Mouse (Mus musculus): ENCODE results near the gene Gpr39. TPM values are rescaled to one million over a fixed set of nuclear protein-coding genes. Genes with fewer than 3 reads are reported as not detected.

The Gpr39 gene
- polyA plus RNA-seq, 1 experiment from 2014 or later, result 0.41 TPM

DNA sequence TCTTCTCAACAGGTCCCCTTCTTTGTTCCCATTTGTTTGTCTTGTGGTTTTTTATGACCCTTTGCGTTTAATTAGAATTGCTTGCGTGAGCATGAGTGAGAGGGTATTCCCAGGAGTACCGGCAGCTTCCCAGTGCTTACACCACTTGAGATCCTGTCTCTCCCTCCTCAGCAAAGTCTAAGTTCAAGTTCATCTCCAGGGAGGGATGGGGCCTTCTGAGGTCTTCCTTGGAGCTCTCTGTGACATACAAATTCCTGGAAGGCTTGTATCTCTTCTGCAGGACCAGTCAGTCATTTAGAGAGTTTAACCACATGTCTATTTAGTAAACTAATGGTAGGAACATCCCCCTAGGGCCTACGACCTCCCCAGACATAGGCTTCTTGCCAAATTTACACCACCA, 55.1 kb downstream of the Gpr39 start:
- WGBS, result 88% methylated on average over 4 of the region's 4 CpGs
- no peak overlapping the region for H3K27ac ChIP-seq (ENCODE audit: low read length)

GRCm38 (mm10) chr1:125744766-125745165, 68.0 kb downstream of the Gpr39 start:
- no peaks in the 10 kb centered on the region for H3K9me3 ChIP-seq (replicated peaks; ENCODE audit: control insufficient read depth, low read length, poor library complexity, severe bottlenecking)
- no peak overlapping the region for H3K9ac ChIP-seq (ENCODE audit: low read depth, low read length)
- H3K4me3 ChIP-seq (ENCODE audit: low read depth, low read length), result no peak overlapping the region
- no peak overlapping the region for H3K4me2 ChIP-seq (ENCODE audit: low read length)
- no peaks in the 10 kb centered on the region for H3K4me1 ChIP-seq (ENCODE audit: control insufficient read depth, insufficient read depth, low read length)
- WGBS, result 89% methylated on average over 4 of the region's 4 CpGs
- H3K36me3 ChIP-seq (ENCODE audit: control insufficient read depth, insufficient read depth, low read length), result no peaks in the 10 kb centered on the region
- H3K27me3 ChIP-seq (ENCODE audit: control insufficient read depth, insufficient read depth, low read depth, low read length), result no peaks in the 10 kb centered on the region
- H3K27ac ChIP-seq (ENCODE audit: low read length), result no peak overlapping the region
- ATAC-seq, result no peak

More for the DNA sequence above, 55.1 kb downstream of the Gpr39 start:
- H3K36me3 ChIP-seq (ENCODE audit: control insufficient read depth, insufficient read depth, low read length), result no peaks in the 10 kb centered on the region
- no peak overlapping the region for H3K9ac ChIP-seq (ENCODE audit: low read depth, low read length)
- no peaks in the 10 kb centered on the region for H3K27me3 ChIP-seq (ENCODE audit: control insufficient read depth, insufficient read depth, low read depth, low read length)
- no peak overlapping the region for H3K4me3 ChIP-seq (ENCODE audit: low read depth, low read length)
- H3K4me1 ChIP-seq (ENCODE audit: control insufficient read depth, insufficient read depth, low read length), result no peaks in the 10 kb centered on the region
- no peaks in the 10 kb centered on the region for H3K9me3 ChIP-seq (replicated peaks; ENCODE audit: control insufficient read depth, low read length, poor library complexity, severe bottlenecking)
- no peak overlapping the region for H3K4me2 ChIP-seq (ENCODE audit: low read length)
- ATAC-seq, result no peak

GRCm38 (mm10) chr1:125755335-125755996, 78.7 kb downstream of the Gpr39 start:
- H3K4me3 ChIP-seq (ENCODE audit: low read depth, low read length), result no peak overlapping the region
- no peak for ATAC-seq
- peaks cover 2% of the 10 kb centered on the region; the same call in 1 of the 2 replicates for H3K4me1 ChIP-seq (ENCODE audit: control insufficient read depth, insufficient read depth, low read length)
- WGBS, result 96% methylated on average over 4 of the region's 4 CpGs
- H3K27me3 ChIP-seq (ENCODE audit: control insufficient read depth, insufficient read depth, low read depth, low read length), result no peaks in the 10 kb centered on the region
- H3K4me2 ChIP-seq (ENCODE audit: low read length), result no peak overlapping the region
- H3K9ac ChIP-seq (ENCODE audit: low read depth, low read length), result no peak overlapping the region
- H3K27ac ChIP-seq (ENCODE audit: low read length), result no peak overlapping the region
- H3K36me3 ChIP-seq (ENCODE audit: control insufficient read depth, insufficient read depth, low read length), result no peaks in the 10 kb centered on the region
- H3K9me3 ChIP-seq (replicated peaks; ENCODE audit: control insufficient read depth, low read length, poor library complexity, severe bottlenecking), result no peaks in the 10 kb centered on the region

DNA sequence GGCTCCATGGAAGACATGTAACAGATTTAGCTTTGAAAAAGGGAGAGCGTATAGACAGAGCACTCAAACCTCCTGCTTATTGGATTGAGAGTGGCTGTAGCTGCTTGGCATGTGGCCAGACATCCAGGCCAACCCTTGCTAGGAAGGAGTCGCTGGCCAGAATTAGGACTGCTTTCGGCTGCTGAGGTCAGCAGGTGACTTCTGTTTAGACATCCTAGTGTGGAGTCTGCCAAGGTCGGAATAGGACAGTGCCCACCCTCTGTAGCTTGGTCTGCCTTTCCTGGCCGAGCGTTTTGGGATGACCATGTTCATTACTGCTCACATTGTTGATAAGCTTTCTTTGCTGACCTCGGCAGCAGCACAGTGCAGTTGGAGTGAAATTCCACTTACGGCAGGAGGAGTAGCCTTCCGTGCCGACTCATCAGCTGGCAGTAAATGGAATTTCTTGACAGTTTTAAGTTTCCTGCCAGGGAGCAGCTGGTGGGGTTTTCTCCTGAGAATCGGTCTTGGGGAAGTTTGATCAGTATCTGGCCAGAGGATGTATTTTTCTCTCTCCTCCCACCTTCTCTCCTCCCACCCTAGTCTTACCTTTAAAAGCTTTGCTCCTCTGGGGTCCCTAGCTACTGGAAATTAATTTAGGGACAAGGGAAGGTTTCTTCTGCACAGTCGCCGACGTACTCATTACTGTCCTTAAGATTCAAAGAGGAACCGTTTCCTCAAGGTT, 83.3 kb downstream of the Gpr39 start:
- Histone ChIP-seq H3K4me1 (ENCODE audit: control insufficient read depth, insufficient read depth, low read length) (peaks cover 2% of the 10 kb centered on the region; the same call in 1 of the 2 replicates), H3K27ac (ENCODE audit: low read length) (0 out of 2 replicates have a peak overlapping the region, but pooled peaks have one; percentile 8), H3K4me2 (ENCODE audit: low read length) (no peak overlapping the region), H3K36me3 (ENCODE audit: control insufficient read depth, insufficient read depth, low read length) (no peaks in the 10 kb centered on the region), H3K9ac (ENCODE audit: low read depth, low read length) (no peak overlapping the region), H3K4me3 (ENCODE audit: low read depth, low read length) (no peak overlapping the region), H3K27me3 (ENCODE audit: control insufficient read depth, insufficient read depth, low read depth, low read length) (no peaks in the 10 kb centered on the region), H3K9me3 (replicated peaks; ENCODE audit: control insufficient read depth, low read length, poor library complexity, severe bottlenecking) (no peaks in the 10 kb centered on the region)
- WGBS, result 71% methylated on average over 15 of the region's 15 CpGs
- peak; percentile 51; the same call in 1 of the 2 replicates for ATAC-seq

- no peak overlapping the region for H3K4me2 ChIP-seq (ENCODE audit: low read length)
- H3K27ac ChIP-seq (ENCODE audit: low read length), result no peak overlapping the region
Observed at GRCm38 (mm10) chr1:125760696-125761025, 83.9 kb downstream of the Gpr39 start.

GRCm38 (mm10) chr1:125762076-125762475, 85.3 kb downstream of the Gpr39 start:
- ATAC-seq, result no peak

More at GRCm38 (mm10) chr1:125760696-125761025, 83.9 kb downstream of the Gpr39 start:
- H3K36me3 ChIP-seq (ENCODE audit: control insufficient read depth, insufficient read depth, low read length), result no peaks in the 10 kb centered on the region
- 67% methylated on average over 5 of the region's 5 CpGs for WGBS
- H3K27me3 ChIP-seq (ENCODE audit: control insufficient read depth, insufficient read depth, low read depth, low read length), result no peaks in the 10 kb centered on the region
- ATAC-seq, result peak; percentile 39; the same call in 1 of the 2 replicates
- no peak overlapping the region for H3K9ac ChIP-seq (ENCODE audit: low read depth, low read length)
- peaks cover 2% of the 10 kb centered on the region; the same call in 1 of the 2 replicates for H3K4me1 ChIP-seq (ENCODE audit: control insufficient read depth, insufficient read depth, low read length)
- H3K9me3 ChIP-seq (replicated peaks; ENCODE audit: control insufficient read depth, low read length, poor library complexity, severe bottlenecking), result no peaks in the 10 kb centered on the region
- H3K4me3 ChIP-seq (ENCODE audit: low read depth, low read length), result no peak overlapping the region

DNA sequence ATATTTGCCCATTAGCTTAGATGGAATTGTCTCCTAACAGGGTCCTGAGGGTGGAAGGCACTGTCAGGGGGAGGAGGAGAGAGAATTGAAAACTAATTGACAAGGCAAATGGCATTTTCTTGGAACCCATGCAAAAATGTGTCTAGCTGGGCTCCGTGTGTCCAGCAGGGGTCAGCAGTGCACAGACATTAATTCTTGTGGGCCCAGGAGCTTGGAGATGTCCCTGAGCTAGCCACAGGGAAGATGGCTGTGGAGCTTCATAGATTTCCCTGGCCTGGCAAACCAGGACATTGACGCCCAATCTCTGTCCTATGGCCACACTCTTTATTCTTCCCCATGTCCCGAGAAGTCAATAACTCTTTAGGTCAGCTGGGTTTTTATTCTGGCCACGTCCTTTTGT, 113.0 kb downstream of the Gpr39 start:
- Histone ChIP-seq H3K4me3 (ENCODE audit: low read depth, low read length) (no peak overlapping the region), H3K4me2 (ENCODE audit: low read length) (no peak overlapping the region), H3K27ac (ENCODE audit: low read length) (no peak overlapping the region), H3K36me3 (ENCODE audit: control insufficient read depth, insufficient read depth, low read length) (no peaks in the 10 kb centered on the region), H3K4me1 (ENCODE audit: control insufficient read depth, insufficient read depth, low read length) (peaks cover 4% of the 10 kb centered on the region; the same call in 1 of the 2 replicates), H3K27me3 (ENCODE audit: control insufficient read depth, insufficient read depth, low read depth, low read length) (no peaks in the 10 kb centered on the region), H3K9ac (ENCODE audit: low read depth, low read length) (no peak overlapping the region), H3K9me3 (replicated peaks; ENCODE audit: control insufficient read depth, low read length, poor library complexity, severe bottlenecking) (no peaks in the 10 kb centered on the region)
- WGBS, result 18% methylated on average over 4 of the region's 4 CpGs
- peak; percentile 54; the same call in 1 of the 2 replicates for ATAC-seq

More at GRCm38 (mm10) chr1:125762076-125762475, 85.3 kb downstream of the Gpr39 start:
- Histone ChIP-seq H3K27ac (ENCODE audit: low read length) (no peak overlapping the region), H3K4me2 (ENCODE audit: low read length) (no peak overlapping the region), H3K9me3 (replicated peaks; ENCODE audit: control insufficient read depth, low read length, poor library complexity, severe bottlenecking) (no peaks in the 10 kb centered on the region), H3K9ac (ENCODE audit: low read depth, low read length) (no peak overlapping the region), H3K4me3 (ENCODE audit: low read depth, low read length) (no peak overlapping the region), H3K4me1 (ENCODE audit: control insufficient read depth, insufficient read depth, low read length) (peaks cover 2% of the 10 kb centered on the region; the same call in 1 of the 2 replicates), H3K36me3 (ENCODE audit: control insufficient read depth, insufficient read depth, low read length) (no peaks in the 10 kb centered on the region), H3K27me3 (ENCODE audit: control insufficient read depth, insufficient read depth, low read depth, low read length) (no peaks in the 10 kb centered on the region)
- WGBS, result 53% methylated on average over 1 of the region's 1 CpGs

- Histone ChIP-seq H3K9ac (ENCODE audit: low read depth, low read length) (no peak overlapping the region), H3K27me3 (ENCODE audit: control insufficient read depth, insufficient read depth, low read depth, low read length) (no peaks in the 10 kb centered on the region), H3K4me3 (ENCODE audit: low read depth, low read length) (no peak overlapping the region), H3K4me2 (ENCODE audit: low read length) (no peak overlapping the region), H3K4me1 (ENCODE audit: control insufficient read depth, insufficient read depth, low read length) (no peaks in the 10 kb centered on the region), H3K27ac (ENCODE audit: low read length) (no peak overlapping the region), H3K36me3 (ENCODE audit: control insufficient read depth, insufficient read depth, low read length) (no peaks in the 10 kb centered on the region), H3K9me3 (replicated peaks; ENCODE audit: control insufficient read depth, low read length, poor library complexity, severe bottlenecking) (peaks cover 3% of the 10 kb centered on the region; the same call in 1 of the 2 replicates)
- WGBS, result 93% methylated on average over 5 of the region's 5 CpGs
- no peak for ATAC-seq
Observed at GRCm38 (mm10) chr1:125800506-125800905, 123.7 kb downstream of the Gpr39 start.

DNA sequence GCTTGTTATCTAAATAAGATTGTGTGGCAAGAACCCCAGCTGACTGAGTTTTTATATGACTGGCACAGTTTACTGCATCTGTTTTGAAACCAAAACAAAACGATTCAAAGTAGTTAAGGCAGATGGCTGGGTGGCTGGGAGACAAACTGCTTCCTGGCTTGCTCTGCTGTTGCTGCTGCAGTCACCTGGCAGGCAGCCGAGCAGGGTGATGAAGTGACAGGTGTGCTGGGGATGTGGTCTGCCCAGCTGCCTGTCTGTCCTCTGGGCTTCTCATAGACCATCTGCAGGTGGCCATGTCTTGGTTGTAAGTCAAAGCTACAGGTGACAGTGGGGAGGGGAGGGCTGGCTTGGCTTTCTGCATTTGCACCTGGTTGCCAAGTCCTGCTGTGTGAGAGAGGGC, 131.6 kb downstream of the Gpr39 start:
- H3K9ac ChIP-seq (ENCODE audit: low read depth, low read length), result no peak overlapping the region
- no peaks in the 10 kb centered on the region; the same call in 1 of the 2 replicates for H3K27me3 ChIP-seq (ENCODE audit: control insufficient read depth, insufficient read depth, low read depth, low read length)
- H3K9me3 ChIP-seq (replicated peaks; ENCODE audit: control insufficient read depth, low read length, poor library complexity, severe bottlenecking), result no peaks in the 10 kb centered on the region
- H3K36me3 ChIP-seq (ENCODE audit: control insufficient read depth, insufficient read depth, low read length), result no peaks in the 10 kb centered on the region
- H3K4me3 ChIP-seq (ENCODE audit: low read depth, low read length), result no peak overlapping the region
- H3K4me1 ChIP-seq (ENCODE audit: control insufficient read depth, insufficient read depth, low read length), result 0 out of 2 replicates have a peak, but pooled peaks cover 2% of the 10 kb centered on the region
- 72% methylated on average over 2 of the region's 2 CpGs for WGBS
- no peak overlapping the region for H3K4me2 ChIP-seq (ENCODE audit: low read length)
- no peak overlapping the region for H3K27ac ChIP-seq (ENCODE audit: low read length)
- no peak for ATAC-seq
